Mouse (Mus musculus): ENCODE measurements around the gene Pkp3. TPM values are rescaled to one million over a fixed set of nuclear protein-coding genes. Genes with fewer than 3 reads are reported as not detected.

Gene Pkp3
- polyA plus RNA-seq, 1 experiment from 2014 or later = 11.1 TPM

- no peak for DNase-seq (ENCODE audit: low spot score)
- no peaks in the 10 kb centered on the region for H3K9me3 ChIP-seq (replicated peaks; ENCODE audit: low read length)
- WGBS = 89% methylated on average over 7 of the region's 7 CpGs
- no peak overlapping the region for H3K4me3 ChIP-seq (replicated peaks; ENCODE audit: low read depth, low read length)
- no peaks in the 10 kb centered on the region for H3K36me3 ChIP-seq (ENCODE audit: insufficient read depth, low read length)
- H3K9ac ChIP-seq (ENCODE audit: low read depth, low read length) = no peak overlapping the region
- H3K4me2 ChIP-seq (ENCODE audit: low read length) = no peak overlapping the region
- TF ChIP-seq CTCF (IDR thresholded peaks at IDR 0.05; ENCODE audit: low read depth) = no peak
- ATAC-seq (replicated peaks; ENCODE audit: low FRiP score, low read depth) = no peak
- H3K27ac ChIP-seq = no peak overlapping the region
- no peaks in the 10 kb centered on the region; the same call in 1 of the 2 replicates for H3K27me3 ChIP-seq (ENCODE audit: insufficient read depth, low read length)
- H3K4me1 ChIP-seq (replicated peaks; ENCODE audit: insufficient read depth, low read length) = peaks cover 11% of the 10 kb centered on the region
Observed at GRCm38 (mm10) chr7:141062525-141062924, 15.5 kb upstream of the Pkp3 start.

GRCm38 (mm10) chr7:141063353-141063752 lies 14.7 kb upstream of the Pkp3 start:
- Histone ChIP-seq H3K9me3 (replicated peaks; ENCODE audit: low read length) (no peaks in the 10 kb centered on the region), H3K27me3 (ENCODE audit: insufficient read depth, low read length) (no peaks in the 10 kb centered on the region; the same call in 1 of the 2 replicates), H3K4me1 (replicated peaks; ENCODE audit: insufficient read depth, low read length) (peaks cover 11% of the 10 kb centered on the region), H3K9ac (ENCODE audit: low read depth, low read length) (no peak overlapping the region), H3K4me2 (ENCODE audit: low read length) (no peak overlapping the region), H3K27ac (no peak overlapping the region), H3K4me3 (replicated peaks; ENCODE audit: low read depth, low read length) (no peak overlapping the region), H3K36me3 (ENCODE audit: insufficient read depth, low read length) (no peaks in the 10 kb centered on the region)
- 81% methylated on average over 3 of the region's 3 CpGs for WGBS
- TF ChIP-seq CTCF (IDR thresholded peaks at IDR 0.05; ENCODE audit: low read depth) = no peak
- ATAC-seq (replicated peaks; ENCODE audit: low FRiP score, low read depth) = no peak
- no peak for DNase-seq (ENCODE audit: low spot score)

GRCm38 (mm10) chr7:141064175-141064574 lies 13.8 kb upstream of the Pkp3 start:
- Histone ChIP-seq H3K9ac (ENCODE audit: low read depth, low read length) (no peak overlapping the region), H3K4me3 (replicated peaks; ENCODE audit: low read depth, low read length) (no peak overlapping the region), H3K27ac (no peak overlapping the region), H3K9me3 (replicated peaks; ENCODE audit: low read length) (no peaks in the 10 kb centered on the region), H3K4me1 (replicated peaks; ENCODE audit: insufficient read depth, low read length) (peaks cover 11% of the 10 kb centered on the region), H3K4me2 (ENCODE audit: low read length) (no peak overlapping the region), H3K27me3 (ENCODE audit: insufficient read depth, low read length) (no peaks in the 10 kb centered on the region; the same call in 1 of the 2 replicates), H3K36me3 (ENCODE audit: insufficient read depth, low read length) (no peaks in the 10 kb centered on the region)
- ATAC-seq (replicated peaks; ENCODE audit: low FRiP score, low read depth) = no peak; the same call in 1 of the 2 replicates
- no peak for DNase-seq (ENCODE audit: low spot score)
- no peak for TF ChIP-seq CTCF (IDR thresholded peaks at IDR 0.05; ENCODE audit: low read depth)
- whole genome bisulfite sequencing = 71% methylated on average over 7 of the region's 7 CpGs

GRCm38 (mm10) chr7:141064576-141064975 lies 13.4 kb upstream of the Pkp3 start:
- no peak for ATAC-seq (replicated peaks; ENCODE audit: low FRiP score, low read depth)
- Histone ChIP-seq H3K4me1 (replicated peaks; ENCODE audit: insufficient read depth, low read length) (peaks cover 11% of the 10 kb centered on the region), H3K36me3 (ENCODE audit: insufficient read depth, low read length) (no peaks in the 10 kb centered on the region), H3K9me3 (replicated peaks; ENCODE audit: low read length) (no peaks in the 10 kb centered on the region), H3K27ac (no peak overlapping the region), H3K4me2 (ENCODE audit: low read length) (no peak overlapping the region), H3K9ac (ENCODE audit: low read depth, low read length) (no peak overlapping the region), H3K4me3 (replicated peaks; ENCODE audit: low read depth, low read length) (no peak overlapping the region), H3K27me3 (ENCODE audit: insufficient read depth, low read length) (no peaks in the 10 kb centered on the region; the same call in 1 of the 2 replicates)
- 83% methylated on average over 7 of the region's 7 CpGs for WGBS
- no peak for TF ChIP-seq CTCF (IDR thresholded peaks at IDR 0.05; ENCODE audit: low read depth)
- no peak for DNase-seq (ENCODE audit: low spot score)

- H3K4me1 ChIP-seq (replicated peaks; ENCODE audit: insufficient read depth, low read length) = 0 out of 2 replicates have a peak, but pooled peaks cover 10% of the 10 kb centered on the region
- TF ChIP-seq CTCF (IDR thresholded peaks at IDR 0.05; ENCODE audit: low read depth) = no peak
- WGBS = 72% methylated on average over 19 of the region's 19 CpGs
- DNase-seq (ENCODE audit: low spot score) = no peak
- no peak overlapping the region for H3K4me2 ChIP-seq (ENCODE audit: low read length)
- no peak for ATAC-seq (replicated peaks; ENCODE audit: low FRiP score, low read depth)
- H3K4me3 ChIP-seq (replicated peaks; ENCODE audit: low read depth, low read length) = no peak overlapping the region
- H3K27me3 ChIP-seq (ENCODE audit: insufficient read depth, low read length) = peaks cover 10% of the 10 kb centered on the region; the same call in 1 of the 2 replicates
- H3K36me3 ChIP-seq (ENCODE audit: insufficient read depth, low read length) = no peaks in the 10 kb centered on the region
- H3K27ac ChIP-seq = no peak overlapping the region
- H3K9ac ChIP-seq (ENCODE audit: low read depth, low read length) = no peak overlapping the region
- no peaks in the 10 kb centered on the region for H3K9me3 ChIP-seq (replicated peaks; ENCODE audit: low read length)
Observed at GRCm38 (mm10) chr7:141068351-141068750, 9.7 kb upstream of the Pkp3 start.

- peak overlapping the region; percentile 49; the same call in 1 of the 2 replicates for H3K9ac ChIP-seq (ENCODE audit: low read depth, low read length)
- DNase-seq (ENCODE audit: low spot score) (peak; percentile 85), ATAC-seq (replicated peaks; ENCODE audit: low FRiP score, low read depth) (peak; percentile 25; the same call in 1 of the 2 replicates)
- peak; percentile 89 for TF ChIP-seq CTCF (IDR thresholded peaks at IDR 0.05; ENCODE audit: low read depth)
- peaks cover 10% of the 10 kb centered on the region; the same call in 1 of the 2 replicates for H3K27me3 ChIP-seq (ENCODE audit: insufficient read depth, low read length)
- H3K4me1 ChIP-seq (replicated peaks; ENCODE audit: insufficient read depth, low read length) = 0 out of 2 replicates have a peak, but pooled peaks cover 10% of the 10 kb centered on the region
- WGBS = under 1% methylated on average over 51 of the region's 51 CpGs
- no peaks in the 10 kb centered on the region for H3K9me3 ChIP-seq (replicated peaks; ENCODE audit: low read length)
- peak overlapping the region; percentile 23 for H3K4me3 ChIP-seq (replicated peaks; ENCODE audit: low read depth, low read length)
- H3K4me2 ChIP-seq (ENCODE audit: low read length) = peak overlapping the region; percentile 71
- no peak overlapping the region for H3K27ac ChIP-seq
- no peaks in the 10 kb centered on the region for H3K36me3 ChIP-seq (ENCODE audit: insufficient read depth, low read length)
Observed at GRCm38 (mm10) chr7:141070058-141070862, 7.8 kb upstream of the Pkp3 start.

Measured in kidney, postnatal 0 days (tissue).